Mouse (Mus musculus) forebrain, embryonic 11.5 days (tissue): ENCODE measurements at regions not wholly inside any gene's neighbourhood (a gene's known extent, or its start where the extent isn't known, plus 50 kb on each side); places are given as distances from the start of the nearest gene placed in this dataset.
A peak's percentile ranks its signal among the peaks of the same experiment; 100 is the strongest.

Experiments used
- ATAC-seq: fragments of 200-750 bp; cut with Nextera tagmentation; replicated peaks from 2 replicates; pipeline ENCODE4 v1.8.0; 2017; ENCODE audit warnings: moderate TSS enrichment; ENCODE audit not compliant: low FRiP score
- DNase-seq: peaks from one replicate; pipeline ENCODE4 v3.0.0-alpha.2; 2017; ENCODE audit warnings: low spot score
- H3K27ac ChIP-seq: fragments of 300-500 bp; sonication (generic); 2 replicates; pipeline ENCODE4 v1.5.1; 2014; ENCODE audit warnings: low read depth, low read length
- H3K27me3 ChIP-seq: fragments of 300-500 bp; sonication (generic); 2 replicates; pipeline ENCODE4 v1.6.1; 2014; ENCODE audit warnings: mild to moderate bottlenecking, low read length, mixed read lengths; ENCODE audit not compliant: control insufficient read depth, insufficient read depth
- H3K36me3 ChIP-seq: fragments of 300-500 bp; sonication (generic); 2 replicates; pipeline ENCODE4 v1.6.1; 2014; ENCODE audit warnings: mild to moderate bottlenecking, low read length, moderate library complexity, mixed read lengths; ENCODE audit not compliant: control insufficient read depth, insufficient read depth
- H3K4me1 ChIP-seq: fragments of 300-500 bp; sonication (generic); replicated peaks from 2 replicates; pipeline ENCODE4 v1.6.1; 2014; ENCODE audit warnings: low read length, mixed read lengths; ENCODE audit not compliant: control insufficient read depth, insufficient read depth
- H3K4me2 ChIP-seq: fragments of 300-500 bp; sonication (generic); 2 replicates; pipeline ENCODE4 v1.6.1; 2014; ENCODE audit warnings: low read depth, mild to moderate bottlenecking, low read length, moderate library complexity, mixed read lengths; ENCODE audit not compliant: severe bottlenecking
- H3K4me3 ChIP-seq: fragments of 300-500 bp; sonication (generic); 2 replicates; pipeline ENCODE4 v1.5.1; 2014; ENCODE audit warnings: low read depth, low read length
- H3K9ac ChIP-seq: fragments of 300-500 bp; sonication (generic); 2 replicates; pipeline ENCODE4 v1.6.1; 2014; ENCODE audit warnings: low read length
- H3K9me3 ChIP-seq: fragments of 300-500 bp; sonication (generic); 2 replicates; pipeline ENCODE4 v1.6.1; 2016; ENCODE audit warnings: low read length, mixed read lengths; ENCODE audit not compliant: control insufficient read depth
- WGBS: fragments of 180-500 bp; shearing (Covaris S2); extraction: QIAGEN DNeasy Blood & Tissue Kit; methylation state at CpG from one replicate; pipeline ENCODE4 v1.1.7; 2014; 5-methylcytosine and 5-hydroxymethylcytosine counted together

DNA sequence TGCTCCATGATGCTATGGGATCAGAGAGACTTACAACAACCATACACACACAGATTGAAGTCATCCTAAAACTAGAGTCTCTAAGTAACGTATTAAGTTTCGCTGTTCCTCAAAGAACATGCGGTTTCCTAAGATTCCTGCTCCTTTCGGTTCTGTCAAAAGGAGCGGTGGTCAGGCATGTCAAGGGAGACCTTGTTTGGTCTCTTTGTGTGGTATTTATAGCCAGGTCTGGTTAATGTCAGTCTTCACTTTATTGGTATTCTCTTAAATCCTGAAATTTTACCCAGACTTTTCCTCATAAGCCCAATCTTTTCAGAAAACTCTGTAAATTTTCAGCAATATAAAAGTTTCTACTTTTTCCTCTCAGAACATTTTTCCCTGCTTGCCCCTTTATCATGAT, 166.5 kb downstream of the Isl1 start:
- no peak overlapping the region for H3K27ac ChIP-seq
- no peaks in the 10 kb centered on the region for H3K9me3 ChIP-seq
- DNase-seq (no peak), ATAC-seq (no peak)
- WGBS: 87% methylated on average over 5 of the region's 5 CpGs
- no peak overlapping the region for H3K4me3 ChIP-seq
- H3K9ac ChIP-seq: no peak overlapping the region
- no peaks in the 10 kb centered on the region for H3K4me1 ChIP-seq
- H3K36me3 ChIP-seq: no peaks in the 10 kb centered on the region
- H3K4me2 ChIP-seq: no peak overlapping the region
- H3K27me3 ChIP-seq: no peaks in the 10 kb centered on the region

DNA sequence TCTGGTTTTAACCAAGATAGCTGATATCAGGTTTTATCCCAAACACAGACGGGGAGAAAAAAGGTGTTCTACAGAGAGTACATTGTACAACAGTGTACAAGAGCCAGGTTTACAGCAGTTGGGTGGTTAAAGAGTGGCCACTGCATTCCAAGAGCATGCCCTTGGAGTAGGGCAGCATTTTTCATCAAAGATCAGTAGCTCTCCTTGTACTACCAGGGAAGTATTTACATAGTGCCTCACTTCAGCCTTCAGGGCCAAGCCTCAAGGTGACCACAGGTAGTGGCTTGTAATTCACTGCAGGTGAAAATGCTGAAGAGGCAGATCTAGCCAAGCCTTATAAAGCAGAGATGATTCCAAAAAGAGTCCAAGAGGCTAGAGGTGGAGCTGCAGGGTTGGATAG, 190.8 kb downstream of the Isl1 start:
- ATAC-seq: no peak
- no peak overlapping the region for H3K27ac ChIP-seq
- 88% methylated on average over 1 of the region's 1 CpGs for WGBS

GRCm38 (mm10) chr13:116111032-116111808, 198.3 kb downstream of the Isl1 start:
- H3K9ac ChIP-seq: no peak overlapping the region
- no peaks in the 10 kb centered on the region for H3K9me3 ChIP-seq
- no peak overlapping the region for H3K27ac ChIP-seq
- no peak for ATAC-seq
- no peak overlapping the region for H3K4me3 ChIP-seq
- no peaks in the 10 kb centered on the region for H3K27me3 ChIP-seq
- 76% methylated on average over 7 of the region's 7 CpGs for WGBS
- H3K4me2 ChIP-seq: no peak overlapping the region
- H3K36me3 ChIP-seq: no peaks in the 10 kb centered on the region
- no peak for DNase-seq
- no peaks in the 10 kb centered on the region for H3K4me1 ChIP-seq

More for the DNA sequence above, 190.8 kb downstream of the Isl1 start:
- no peak for DNase-seq
- Histone ChIP-seq H3K9ac (no peak overlapping the region), H3K27me3 (no peaks in the 10 kb centered on the region), H3K4me2 (no peak overlapping the region), H3K4me1 (no peaks in the 10 kb centered on the region), H3K9me3 (no peaks in the 10 kb centered on the region), H3K4me3 (no peak overlapping the region), H3K36me3 (no peaks in the 10 kb centered on the region)

- Histone ChIP-seq H3K36me3 (no peaks in the 10 kb centered on the region), H3K27ac (no peak overlapping the region), H3K4me3 (no peak overlapping the region), H3K4me1 (no peaks in the 10 kb centered on the region), H3K27me3 (no peaks in the 10 kb centered on the region), H3K9ac (no peak overlapping the region), H3K9me3 (no peaks in the 10 kb centered on the region), H3K4me2 (no peak overlapping the region)
- ATAC-seq: no peak
- WGBS: 95% methylated on average over 2 of the region's 2 CpGs
- no peak for DNase-seq
These were observed 198.9 kb downstream of the Isl1 start for GRCm38 (mm10) chr13:116110578-116110977.

- Histone ChIP-seq H3K27ac (no peak overlapping the region; the same call in 1 of the 2 replicates), H3K9ac (no peak overlapping the region), H3K9me3 (no peaks in the 10 kb centered on the region), H3K36me3 (no peaks in the 10 kb centered on the region), H3K4me2 (no peak overlapping the region), H3K4me3 (no peak overlapping the region), H3K4me1 (no peaks in the 10 kb centered on the region), H3K27me3 (no peaks in the 10 kb centered on the region)
- ATAC-seq (peak; percentile 90), DNase-seq (no peak)
- 41% methylated on average over 4 of the region's 4 CpGs for WGBS
These were observed 221.8 kb downstream of the Isl1 start for GRCm38 (mm10) chr13:116087541-116088308.

DNA sequence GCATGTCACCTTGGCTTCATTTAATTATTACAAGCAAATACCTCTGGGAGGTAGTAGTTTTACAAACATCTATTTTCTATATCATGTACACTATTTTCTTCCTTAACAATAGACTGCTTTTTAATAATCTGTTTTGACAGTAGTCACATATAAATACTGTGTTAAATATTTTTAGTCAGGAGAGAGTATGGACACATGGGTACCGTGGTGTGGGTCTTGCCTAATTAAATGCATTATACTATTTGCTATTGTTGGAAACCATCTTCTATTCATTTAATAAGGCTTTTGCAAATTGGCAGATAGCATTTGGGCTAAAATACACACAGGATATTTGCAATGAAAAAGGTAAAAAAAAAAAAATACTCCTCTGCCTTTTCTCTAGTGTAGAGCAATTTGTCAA, 222.3 kb downstream of the Isl1 start:
- ATAC-seq: peak; percentile 48
- WGBS: 40% methylated on average over 1 of the region's 1 CpGs

DNA sequence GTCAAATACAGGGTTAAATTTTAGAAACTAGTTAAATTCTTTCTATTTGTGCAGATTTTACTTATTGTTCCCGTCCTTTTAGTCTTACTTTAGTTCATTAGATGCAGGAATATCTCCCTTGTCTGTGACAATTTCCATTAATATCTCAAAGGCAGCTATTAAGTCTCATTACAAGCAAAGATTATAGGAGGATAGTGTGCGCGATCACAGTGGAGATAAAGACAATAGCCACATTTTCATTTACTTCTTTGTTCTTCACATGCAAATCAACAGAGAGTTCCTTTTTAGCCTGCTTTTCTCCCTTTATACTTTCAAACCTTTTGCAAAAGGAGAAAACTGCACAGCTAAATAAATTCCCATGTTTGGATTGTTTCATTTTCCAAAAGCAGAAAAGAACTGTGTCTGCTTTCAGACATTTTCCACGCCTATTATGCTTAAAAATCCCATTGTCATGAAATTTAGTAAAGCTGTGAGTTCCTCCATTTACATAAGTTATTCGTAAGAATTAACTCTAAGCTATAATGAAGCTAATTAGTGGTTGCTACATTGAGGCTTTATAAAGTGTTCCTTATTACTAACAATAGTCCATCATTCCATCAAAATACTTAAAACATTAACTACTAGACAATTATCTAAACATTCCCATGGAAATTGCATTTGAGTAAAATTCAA, 252.4 kb downstream of the Isl1 start:
- Histone ChIP-seq H3K27ac (no peak overlapping the region), H3K36me3 (no peaks in the 10 kb centered on the region), H3K27me3 (no peaks in the 10 kb centered on the region), H3K9me3 (no peaks in the 10 kb centered on the region), H3K9ac (no peak overlapping the region), H3K4me2 (no peak overlapping the region), H3K4me3 (no peak overlapping the region), H3K4me1 (no peaks in the 10 kb centered on the region)
- DNase-seq (no peak), ATAC-seq (no peak)
- WGBS: 57% methylated on average over 5 of the region's 5 CpGs

More for the DNA sequence above, 222.3 kb downstream of the Isl1 start:
- DNase-seq: no peak
- no peak overlapping the region for H3K4me2 ChIP-seq
- H3K27me3 ChIP-seq: no peaks in the 10 kb centered on the region
- H3K27ac ChIP-seq: no peak overlapping the region
- H3K9me3 ChIP-seq: no peaks in the 10 kb centered on the region
- no peaks in the 10 kb centered on the region for H3K36me3 ChIP-seq
- H3K9ac ChIP-seq: no peak overlapping the region
- H3K4me1 ChIP-seq: no peaks in the 10 kb centered on the region
- no peak overlapping the region for H3K4me3 ChIP-seq

DNA sequence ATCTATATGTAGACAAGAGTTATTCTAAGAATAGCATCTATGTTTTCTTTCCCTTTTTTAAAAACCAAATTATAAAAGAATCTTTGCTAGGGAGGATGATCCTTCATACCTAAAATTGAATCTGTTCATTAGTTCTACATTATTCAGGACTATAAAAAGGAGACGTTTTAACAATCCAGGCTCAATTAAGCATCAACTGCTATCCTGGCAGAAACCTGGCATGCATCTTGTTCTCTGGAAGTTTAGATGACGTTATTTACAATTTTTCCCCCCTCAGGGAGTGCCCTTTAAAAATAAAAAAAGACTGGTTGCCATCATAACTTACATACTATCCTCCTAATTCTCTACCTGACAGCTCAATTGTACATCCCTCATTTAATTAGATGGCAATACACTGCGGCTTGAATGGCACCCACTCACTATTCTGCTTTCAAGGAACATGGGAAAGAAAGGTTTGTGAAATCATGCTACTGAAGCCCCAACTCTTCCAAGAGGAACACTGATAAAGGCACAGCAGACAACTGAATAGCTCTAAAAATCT, 253.3 kb downstream of the Isl1 start:
- ATAC-seq: no peak
- no peak overlapping the region for H3K4me2 ChIP-seq

More for the DNA sequence above, 253.3 kb downstream of the Isl1 start:
- WGBS: 73% methylated on average over 3 of the region's 3 CpGs
- no peak for DNase-seq
- Histone ChIP-seq H3K4me1 (no peaks in the 10 kb centered on the region), H3K4me3 (no peak overlapping the region), H3K36me3 (no peaks in the 10 kb centered on the region), H3K9ac (no peak overlapping the region), H3K27ac (no peak overlapping the region), H3K27me3 (no peaks in the 10 kb centered on the region), H3K9me3 (no peaks in the 10 kb centered on the region)
